In the genomic region with DNA sequence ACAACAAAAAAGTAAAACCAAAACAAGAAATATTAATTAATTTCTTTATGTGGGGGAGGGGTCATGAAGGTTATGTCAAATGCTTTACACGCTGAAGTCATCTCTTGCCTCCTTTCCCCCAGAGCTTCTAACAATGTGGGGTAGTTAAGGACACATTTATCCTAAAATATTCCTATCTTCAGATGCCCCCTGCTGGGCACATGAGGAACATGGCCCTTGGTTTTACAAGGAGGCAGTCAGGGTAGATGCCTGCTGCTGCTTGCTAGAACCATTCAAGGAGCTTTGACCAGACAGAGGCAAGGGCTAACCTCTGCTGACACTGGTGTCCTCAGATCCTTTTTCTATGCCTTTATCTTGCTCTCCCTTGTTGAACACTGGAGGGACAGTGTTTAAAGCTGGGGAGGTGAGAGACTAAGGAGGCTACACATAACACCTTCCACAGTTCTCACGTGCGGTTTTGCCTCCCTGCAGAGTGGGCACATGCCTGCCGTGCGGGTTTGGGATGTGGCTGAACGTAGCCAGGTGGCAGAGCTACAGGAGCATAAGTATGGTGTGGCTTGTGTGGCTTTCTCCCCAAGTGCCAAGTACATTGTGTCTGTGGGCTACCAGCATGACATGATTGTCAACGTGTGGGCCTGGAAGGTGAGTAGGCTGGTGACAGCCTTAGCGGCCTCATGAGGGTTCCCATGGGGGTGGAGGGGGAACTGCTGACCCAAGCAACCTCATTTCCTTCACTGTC, we compare ENCODE assay signal across 9 mouse cellular contexts. TPM values are rescaled to one million over a fixed set of nuclear protein-coding genes. Genes with fewer than 3 reads are reported as not detected.
DNase-seq lines count a peak whose midpoint lies in the region; ATAC-seq and TF ChIP-seq lines count a peak whose summit lies in the region.
"Had no signal": no experiment of that assay in that cellular context is flagged by ENCODE, and none has a peak within 500 bp of the region (broad histone marks: within the 10 kb centered on the region; RNA-seq: fewer than 3 reads in every experiment).

No protein-coding gene starts in this region.

- no peaks in the 10 kb centered on the region for H3K36me3 ChIP-seq in midbrain, embryonic 11.5 days (ENCODE audit: control insufficient read depth, insufficient read depth, low read length)
- 0 out of 2 replicates have a peak, but pooled peaks cover 3% of the 10 kb centered on the region for H3K36me3 ChIP-seq in midbrain, embryonic 15.5 days (replicated peaks)
- peaks cover 6% of the 10 kb centered on the region for H3K36me3 ChIP-seq in heart, embryonic 12.5 days
- H3K36me3 ChIP-seq in stomach, embryonic 14.5 days (ENCODE audit: control insufficient read depth, insufficient read depth, low read length), result peaks cover 20% of the 10 kb centered on the region; the same call in 1 of the 2 replicates

- no peak for ATAC-seq in midbrain, embryonic 11.5 days (ENCODE audit: low FRiP score)
- no peak for ATAC-seq in midbrain, embryonic 15.5 days (replicated peaks)
- 0 out of 2 replicates have a peak, but pooled peaks have one; percentile 36 for ATAC-seq in heart, embryonic 12.5 days (ENCODE audit: insufficient number of reproducible peaks, low FRiP score)
- ATAC-seq in stomach, embryonic 14.5 days (ENCODE audit: insufficient number of reproducible peaks, insufficient read depth, low FRiP score, low read depth), result 0 out of 2 replicates have a peak, but pooled peaks have one; percentile 56

- no peak overlapping the region for H3K27ac ChIP-seq in midbrain, embryonic 11.5 days (ENCODE audit: low read depth, low read length)
- no peak overlapping the region for H3K27ac ChIP-seq in midbrain, embryonic 15.5 days
- H3K27ac ChIP-seq in cortical plate, adult 2 months (ENCODE audit: insufficient read depth, low read length), result no peak overlapping the region
- H3K27ac ChIP-seq in heart, embryonic 12.5 days (ENCODE audit: poor library complexity, severe bottlenecking), result no peak overlapping the region
- H3K27ac ChIP-seq in stomach, embryonic 14.5 days (ENCODE audit: low read length), result no peak overlapping the region
- H3K27ac ChIP-seq: embryonic facial prominence, embryonic 13.5 days had no signal

- no peak overlapping the region for H3K4me2 ChIP-seq in midbrain, embryonic 11.5 days
- H3K4me2 ChIP-seq in midbrain, embryonic 15.5 days, result no peak overlapping the region
- no peak overlapping the region for H3K4me2 ChIP-seq in heart, embryonic 12.5 days
- H3K4me2 ChIP-seq in stomach, embryonic 14.5 days (replicated peaks; ENCODE audit: low read depth, low read length), result no peak overlapping the region
- H3K4me2 ChIP-seq: embryonic facial prominence, embryonic 13.5 days had no signal

- no peaks in the 10 kb centered on the region for H3K27me3 ChIP-seq in midbrain, embryonic 11.5 days (ENCODE audit: control insufficient read depth, insufficient read depth, low read length)
- H3K27me3 ChIP-seq in midbrain, embryonic 15.5 days (replicated peaks), result no peaks in the 10 kb centered on the region
- no peaks in the 10 kb centered on the region for H3K27me3 ChIP-seq in heart, embryonic 12.5 days (replicated peaks)
- no peaks in the 10 kb centered on the region for H3K27me3 ChIP-seq in stomach, embryonic 14.5 days (ENCODE audit: control insufficient read depth, insufficient read depth, low read length)
- H3K27me3 ChIP-seq: embryonic facial prominence, embryonic 13.5 days had no signal

- peak; percentile 73 for TF ChIP-seq CTCF in cortical plate, adult 2 months (IDR thresholded peaks at IDR 0.05; ENCODE audit: extremely low read depth, insufficient read depth, low read length)

- no peak for TF ChIP-seq POLR2A in cortical plate, adult 2 months (IDR thresholded peaks at IDR 0.05; ENCODE audit: extremely low read depth, insufficient read depth, low read length)

- H3K9ac ChIP-seq in midbrain, embryonic 11.5 days (ENCODE audit: low read length), result no peak overlapping the region
- H3K9ac ChIP-seq in midbrain, embryonic 15.5 days, result no peak overlapping the region
- H3K9ac ChIP-seq in heart, embryonic 12.5 days, result no peak overlapping the region
- no peak overlapping the region for H3K9ac ChIP-seq in stomach, embryonic 14.5 days (replicated peaks; ENCODE audit: low read depth, low read length)
- H3K9ac ChIP-seq: embryonic facial prominence, embryonic 13.5 days had no signal

- no peaks in the 10 kb centered on the region for H3K4me1 ChIP-seq in midbrain, embryonic 11.5 days (ENCODE audit: control insufficient read depth, insufficient read depth, low read length)
- H3K4me1 ChIP-seq in midbrain, embryonic 15.5 days, result no peaks in the 10 kb centered on the region
- peaks cover 7% of the 10 kb centered on the region for H3K4me1 ChIP-seq in cortical plate, adult 2 months (ENCODE audit: control insufficient read depth, insufficient read depth, low read length)
- peaks cover 12% of the 10 kb centered on the region for H3K4me1 ChIP-seq in heart, embryonic 12.5 days (replicated peaks)
- no peaks in the 10 kb centered on the region for H3K4me1 ChIP-seq in stomach, embryonic 14.5 days (ENCODE audit: control insufficient read depth, insufficient read depth, low read length)
- H3K4me1 ChIP-seq: embryonic facial prominence, embryonic 13.5 days had no signal

- no peak overlapping the region for H3K4me3 ChIP-seq in midbrain, embryonic 11.5 days (ENCODE audit: low read depth, low read length)
- no peak overlapping the region for H3K4me3 ChIP-seq in midbrain, embryonic 15.5 days
- no peak overlapping the region for H3K4me3 ChIP-seq in cortical plate, adult 2 months (ENCODE audit: insufficient read depth, low read length)
- H3K4me3 ChIP-seq in heart, embryonic 12.5 days, result no peak overlapping the region
- H3K4me3 ChIP-seq in stomach, embryonic 14.5 days (ENCODE audit: low read depth, low read length), result no peak overlapping the region
- H3K4me3 ChIP-seq: embryonic facial prominence, embryonic 13.5 days had no signal

- WGBS in midbrain, embryonic 11.5 days, result 78% methylated on average over 8 of the region's 8 CpGs
- 77% methylated on average over 8 of the region's 8 CpGs for WGBS in midbrain, embryonic 15.5 days
- WGBS in heart, embryonic 12.5 days, result 68% methylated on average over 8 of the region's 8 CpGs
- WGBS in stomach, embryonic 14.5 days, result 77% methylated on average over 8 of the region's 8 CpGs

- peak; percentile 91 for DNase-seq in midbrain, embryonic 11.5 days (ENCODE audit: low spot score, missing footprints)
- peak; percentile 75 for DNase-seq in ZHBTc4 (ENCODE audit: low read depth, low spot score)
- peak; percentile 72 for DNase-seq in layer of hippocampus, adult 11-12 months (ENCODE audit: low spot score)
- DNase-seq in lung, postnatal 14 days, result peak; percentile 75

- H3K9me3 ChIP-seq in midbrain, embryonic 11.5 days (ENCODE audit: control insufficient read depth, low read length), result no peaks in the 10 kb centered on the region
- no peaks in the 10 kb centered on the region for H3K9me3 ChIP-seq in midbrain, embryonic 15.5 days
- no peaks in the 10 kb centered on the region for H3K9me3 ChIP-seq in heart, embryonic 12.5 days (replicated peaks)
- H3K9me3 ChIP-seq in stomach, embryonic 14.5 days (ENCODE audit: control insufficient read depth, low read depth, low read length), result no peaks in the 10 kb centered on the region
- H3K9me3 ChIP-seq: embryonic facial prominence, embryonic 13.5 days had no signal

RNA-seq across cellular contexts. Expression of gene Jmjd7, which starts 15.7 kb away (rescaled TPM):
- 18.8 and 19.1 TPM in 2 replicates for polyA plus RNA-seq in midbrain, embryonic 11.5 days (2014; fragmentation: Nextera tagmentation; extraction: Ambion mirVana)
- polyA plus RNA-seq in midbrain, embryonic 15.5 days (2015; fragmentation: Nextera tagmentation; extraction: Ambion mirVana), result 21.9 and 22.6 TPM in 2 replicates
- polyA plus RNA-seq in cortical plate, adult 2 months (2012; rRNA removed), result 6.1 and 6.6 TPM in 2 replicates
- 13.1 and 13.3 TPM in 2 replicates for polyA plus RNA-seq in heart, embryonic 12.5 days (2016; fragmentation: Nextera tagmentation; extraction: Ambion mirVana)
- polyA plus RNA-seq in stomach, embryonic 14.5 days (2014; fragmentation: Nextera tagmentation; extraction: Ambion mirVana), result 20.6 and 22.0 TPM in 2 replicates

RNA-seq across cellular contexts. Expression of gene Gm28042, which starts 15.7 kb away (rescaled TPM):
- 3.6 and 3.9 TPM in 2 replicates for polyA plus RNA-seq in midbrain, embryonic 11.5 days (2014; fragmentation: Nextera tagmentation; extraction: Ambion mirVana)
- polyA plus RNA-seq in midbrain, embryonic 15.5 days (2015; fragmentation: Nextera tagmentation; extraction: Ambion mirVana), result 6.0 and 7.2 TPM in 2 replicates
- polyA plus RNA-seq in cortical plate, adult 2 months (2012; rRNA removed), result 2.4 and 2.5 TPM in 2 replicates
- 2.3 and 3.2 TPM in 2 replicates for polyA plus RNA-seq in heart, embryonic 12.5 days (2016; fragmentation: Nextera tagmentation; extraction: Ambion mirVana)
- 2.1 and 3.1 TPM in 2 replicates for polyA plus RNA-seq in stomach, embryonic 14.5 days (2014; fragmentation: Nextera tagmentation; extraction: Ambion mirVana)

RNA-seq across cellular contexts. Expression of gene Pla2g4b, which starts 21.6 kb away (rescaled TPM):
- 1.5 and 2.3 TPM in 2 replicates for polyA plus RNA-seq in midbrain, embryonic 11.5 days (2014; fragmentation: Nextera tagmentation; extraction: Ambion mirVana)
- polyA plus RNA-seq in midbrain, embryonic 15.5 days (2015; fragmentation: Nextera tagmentation; extraction: Ambion mirVana), result 3.9 and 4.6 TPM in 2 replicates
- polyA plus RNA-seq in cortical plate, adult 2 months (2012; rRNA removed), result 4.4 and 6.3 TPM in 2 replicates
- 2.3 and 2.5 TPM in 2 replicates for polyA plus RNA-seq in heart, embryonic 12.5 days (2016; fragmentation: Nextera tagmentation; extraction: Ambion mirVana)
- 1.5 and 1.6 TPM in 2 replicates for polyA plus RNA-seq in stomach, embryonic 14.5 days (2014; fragmentation: Nextera tagmentation; extraction: Ambion mirVana)

RNA-seq across cellular contexts. Expression of gene Mapkbp1, which starts 39.1 kb away (rescaled TPM):
- polyA plus RNA-seq in midbrain, embryonic 11.5 days (2014; fragmentation: Nextera tagmentation; extraction: Ambion mirVana), result 2.9 and 3.4 TPM in 2 replicates
- 9.7 and 9.9 TPM in 2 replicates for polyA plus RNA-seq in midbrain, embryonic 15.5 days (2015; fragmentation: Nextera tagmentation; extraction: Ambion mirVana)
- 35.6 and 36.8 TPM in 2 replicates for polyA plus RNA-seq in cortical plate, adult 2 months (2012; rRNA removed)
- polyA plus RNA-seq in heart, embryonic 12.5 days (2016; fragmentation: Nextera tagmentation; extraction: Ambion mirVana), result 3.3 and 3.8 TPM in 2 replicates
- 4.4 and 4.8 TPM in 2 replicates for polyA plus RNA-seq in stomach, embryonic 14.5 days (2014; fragmentation: Nextera tagmentation; extraction: Ambion mirVana)

Comparison
In these comparisons a context has a peak if more than half of its experiments do, and no peak if none do; other contexts are left out.
1. ATAC-seq: peak in heart, embryonic 12.5 days (single experiment) and stomach, embryonic 14.5 days (single experiment); none in midbrain, embryonic 11.5 days (single experiment) and midbrain, embryonic 15.5 days (single experiment).
2. Peak in every context shown above with its lines, with median percentiles within 50 percentile points of each other: DNase-seq.